Mouse (Mus musculus) hindbrain, postnatal 0 days (tissue): ENCODE measurements around the gene Casq2. TPM values are rescaled to one million over a fixed set of nuclear protein-coding genes. Genes with fewer than 3 reads are reported as not detected.
"Not testable (repeated sequence)": the region's sequence is repeated elsewhere in the genome, so short reads cannot be mapped to it uniquely, and the experiment has no call there.

Experiments used
- ATAC-seq: fragments of 200-750 bp; cut with Nextera tagmentation; 2 replicates; pipeline ENCODE4 v1.8.0; 2017; ENCODE audit warnings: mild to moderate bottlenecking, moderate TSS enrichment, moderate library complexity
- DNase-seq: peaks from one replicate; pipeline ENCODE4 v3.0.0-alpha.2; 2015; ENCODE audit warnings: low spot score
- H3K27ac ChIP-seq: fragments of 300-500 bp; sonication (generic); 2 replicates; pipeline ENCODE4 v1.5.1; 2014; ENCODE audit warnings: mild to moderate bottlenecking
- H3K27me3 ChIP-seq: fragments of 300-500 bp; sonication (generic); 2 replicates; pipeline ENCODE4 v1.6.1; 2014; ENCODE audit warnings: low read length, mixed read lengths; ENCODE audit not compliant: insufficient read depth
- H3K36me3 ChIP-seq: fragments of 300-500 bp; sonication (generic); 2 replicates; pipeline ENCODE4 v1.6.1; 2014; ENCODE audit warnings: low read length, mixed read lengths; ENCODE audit not compliant: insufficient read depth
- H3K4me1 ChIP-seq: fragments of 300-500 bp; sonication (generic); 2 replicates; pipeline ENCODE4 v1.6.1; 2014; ENCODE audit warnings: antibody characterized with exemption, low read length, mixed read lengths; ENCODE audit not compliant: insufficient read depth
- H3K4me2 ChIP-seq: fragments of 300-500 bp; sonication (generic); 2 replicates; pipeline ENCODE4 v1.6.1; 2014; ENCODE audit warnings: low read depth, mild to moderate bottlenecking, low read length, moderate library complexity, mixed read lengths
- H3K4me3 ChIP-seq: fragments of 300-500 bp; sonication (generic); 2 replicates; pipeline ENCODE4 v1.5.1; 2014; ENCODE audit warnings: low read length
- H3K9ac ChIP-seq: fragments of 300-500 bp; sonication (generic); replicated peaks from 2 replicates; pipeline ENCODE4 v1.6.1; 2014; ENCODE audit warnings: mild to moderate bottlenecking, low read length, moderate library complexity, mixed read lengths
- H3K9me3 ChIP-seq: fragments of 300-500 bp; sonication (generic); 2 replicates; pipeline ENCODE4 v1.6.1; 2016; ENCODE audit warnings: low read length, mixed read lengths
- CTCF ChIP-seq: IDR thresholded peaks from 2 replicates; pipeline ENCODE4 v1.5.1; 2016; ENCODE audit warnings: antibody characterized with exemption, control low read depth, low read depth
- WGBS: fragments of 180-500 bp; shearing (Covaris S2); extraction: QIAGEN DNeasy Blood & Tissue Kit; methylation state at CpG from one replicate; pipeline ENCODE4 v1.1.7; 2014; 5-methylcytosine and 5-hydroxymethylcytosine counted together
- polyA plus RNA-seq: library from polyadenylated mRNA; unstranded; fragments of >200 nt; fragmentation: Nextera tagmentation; extraction: Ambion mirVana; gene quantifications from 2 replicates; pipeline ENCODE4 v1.2.1, GENCODE M21; 2015
- total RNA-seq: library from RNA; depleted of rRNA; stranded (reverse); fragments of >200 nt; gene quantifications from 2 replicates; pipeline ENCODE4 v1.2.3, GENCODE M21; 2014

Gene Casq2
- total and polyA plus RNA-seq, 2 experiments from 2014 or later, result 0.56 to 1.4 TPM

- TF ChIP-seq CTCF, result no peak
- ATAC-seq, result no peak
- Histone ChIP-seq H3K27me3 (no peaks in the 10 kb centered on the region), H3K4me1 (peaks cover 5% of the 10 kb centered on the region; the same call in 1 of the 2 replicates), H3K36me3 (peaks cover 7% of the 10 kb centered on the region), H3K9ac (no peak overlapping the region), H3K9me3 (no peaks in the 10 kb centered on the region), H3K27ac (no peak overlapping the region), H3K4me2 (no peak overlapping the region), H3K4me3 (no peak overlapping the region)
- WGBS, result 94% methylated on average over 6 of the region's 6 CpGs
- DNase-seq, result no peak
Observed at GRCm38 (mm10) chr3:102157652-102158051, 71.4 kb downstream of the Casq2 start.

- peak; percentile 43; the same call in 1 of the 2 replicates for ATAC-seq
- 46% methylated on average over 14 of the region's 14 CpGs for WGBS
Observed at GRCm38 (mm10) chr3:102158759-102159422, 72.7 kb downstream of the Casq2 start.

GRCm38 (mm10) chr3:102159423-102160325, 73.5 kb downstream of the Casq2 start:
- 48% methylated on average over 14 of the region's 14 CpGs for WGBS
- H3K9me3 ChIP-seq, result no peaks in the 10 kb centered on the region
- no peak for TF ChIP-seq CTCF
- no peak overlapping the region for H3K9ac ChIP-seq
- ATAC-seq (peak; percentile 77), DNase-seq (peak; percentile 70)
- H3K4me2 ChIP-seq, result no peak overlapping the region
- peaks cover 5% of the 10 kb centered on the region; the same call in 1 of the 2 replicates for H3K4me1 ChIP-seq
- peaks cover 7% of the 10 kb centered on the region for H3K36me3 ChIP-seq
- no peak overlapping the region for H3K27ac ChIP-seq
- no peaks in the 10 kb centered on the region for H3K27me3 ChIP-seq
- H3K4me3 ChIP-seq, result no peak overlapping the region

More at GRCm38 (mm10) chr3:102158759-102159422, 72.7 kb downstream of the Casq2 start:
- H3K4me2 ChIP-seq, result no peak overlapping the region
- H3K27ac ChIP-seq, result no peak overlapping the region
- H3K36me3 ChIP-seq, result peaks cover 7% of the 10 kb centered on the region
- no peak for DNase-seq
- H3K9me3 ChIP-seq, result no peaks in the 10 kb centered on the region
- no peak overlapping the region for H3K9ac ChIP-seq
- TF ChIP-seq CTCF, result no peak
- H3K4me3 ChIP-seq, result no peak overlapping the region
- H3K27me3 ChIP-seq, result no peaks in the 10 kb centered on the region
- H3K4me1 ChIP-seq, result peaks cover 5% of the 10 kb centered on the region; the same call in 1 of the 2 replicates

GRCm38 (mm10) chr3:102163861-102164260, 77.6 kb downstream of the Casq2 start:
- H3K36me3 ChIP-seq, H3K4me3 ChIP-seq, H3K27ac ChIP-seq, DNase-seq, H3K27me3 ChIP-seq, ATAC-seq, H3K9me3 ChIP-seq, H3K4me2 ChIP-seq, H3K9ac ChIP-seq: not testable (repeated sequence)
- H3K4me1 ChIP-seq, result peaks cover 16% of the 10 kb centered on the region
- WGBS, result 63% methylated on average over 1 of the region's 1 CpGs

GRCm38 (mm10) chr3:102164911-102165310, 78.7 kb downstream of the Casq2 start:
- ATAC-seq (no peak), DNase-seq (no peak)
- Histone ChIP-seq H3K9me3 (no peaks in the 10 kb centered on the region), H3K4me3 (no peak overlapping the region), H3K36me3 (peaks cover 7% of the 10 kb centered on the region), H3K27me3 (no peaks in the 10 kb centered on the region), H3K9ac (no peak overlapping the region), H3K4me1 (peaks cover 22% of the 10 kb centered on the region), H3K27ac (no peak overlapping the region), H3K4me2 (no peak overlapping the region)
- 75% methylated on average over 4 of the region's 4 CpGs for WGBS
- no peak for TF ChIP-seq CTCF

GRCm38 (mm10) chr3:102165536-102166286, 79.5 kb downstream of the Casq2 start:
- DNase-seq (no peak), ATAC-seq (no peak)
- no peak for TF ChIP-seq CTCF
- Histone ChIP-seq H3K27me3 (no peaks in the 10 kb centered on the region), H3K36me3 (peaks cover 5% of the 10 kb centered on the region), H3K9ac (no peak overlapping the region), H3K9me3 (no peaks in the 10 kb centered on the region), H3K4me1 (peaks cover 27% of the 10 kb centered on the region), H3K4me3 (no peak overlapping the region), H3K4me2 (no peak overlapping the region), H3K27ac (no peak overlapping the region)
- 74% methylated on average over 21 of the region's 21 CpGs for WGBS
